Mouse (Mus musculus) activated CD4-positive, CD25-positive, alpha-beta regulatory T cell, adult 9 weeks (primary cell): Measurements from ENCODE around the gene Vwa8. TPM values are rescaled to one million over a fixed set of nuclear protein-coding genes. Genes with fewer than 3 reads are reported as not detected.

Source experiments
- polyA plus RNA-seq: library from polyadenylated mRNA; unstranded; fragments of 100-300 nt; shearing (Covaris generic); gene quantifications from one replicate; pipeline ENCODE4 v1.2.1, GENCODE M21; 2017

Gene Vwa8
- 20.6 TPM for polyA plus RNA-seq

GRCm38 (mm10) chr14:78848941-78849911, at the start of gene Vwa8:
TSS of gene Vwa8 (plus strand) at chr14:78849052.

Other genes with a start within 250 kb of the Vwa8 start
- 11.0 TPM for gene Dgkh, start 116.3 kb upstream of the Vwa8 start, polyA plus RNA-seq